31 mouse cellular contexts compared by ENCODE assay signal in genomic region chr9:25145925-25146324, GRCm38 (mm10). TPM values are rescaled to one million over a fixed set of nuclear protein-coding genes. Genes with fewer than 3 reads are reported as not detected.
DNase-seq lines count a peak whose midpoint lies in the region; ATAC-seq and TF ChIP-seq lines count a peak whose summit lies in the region.
"Had no signal": no experiment of that assay in that cellular context is flagged by ENCODE, and none has a peak within 500 bp of the region (broad histone marks: within the 10 kb centered on the region; RNA-seq: fewer than 3 reads in every experiment).

No protein-coding gene starts in this region.

- H3K4me1 ChIP-seq in heart, embryonic 14.5 days (ENCODE audit: control insufficient read depth in 2 of 2, insufficient read depth in 2 of 2, low read length in 2 of 2) = peaks cover 3 to 28% of the 10 kb centered on the region in 2 experiments
- H3K4me1 ChIP-seq in megakaryocyte, embryonic 14.5 days = peaks cover 65% of the 10 kb centered on the region
- H3K4me1 ChIP-seq in neural tube, embryonic 15.5 days = peaks cover 26% of the 10 kb centered on the region
- H3K4me1 ChIP-seq: intestine, embryonic 15.5 days had no signal

- H3K27ac ChIP-seq in gastrocnemius, adult 2 months = peak overlapping the region; percentile 100
- H3K27ac ChIP-seq in heart, embryonic 14.5 days (replicated peaks in 1 of 2; ENCODE audit: control insufficient read depth in 1 of 2, insufficient read depth in 1 of 2, low read depth in 2 of 2, low read length in 2 of 2) = peak overlapping the region in 1 of 2 experiments; percentile 57; a peak in 2 of 4 replicates
- no peak overlapping the region for H3K27ac ChIP-seq in neural tube, embryonic 15.5 days (replicated peaks)
- H3K27ac ChIP-seq: hindbrain, embryonic 10.5 days; hindbrain, embryonic 13.5 days; intestine, embryonic 15.5 days had no signal

- no peak for TF ChIP-seq CTCF in gastrocnemius, adult 2 months (IDR thresholded peaks at IDR 0.05)

- no peaks in the 10 kb centered on the region for H3K9me3 ChIP-seq in heart, embryonic 14.5 days (ENCODE audit: control insufficient read depth, low read length)
- H3K9me3 ChIP-seq in megakaryocyte, embryonic 14.5 days = no peaks in the 10 kb centered on the region
- H3K9me3 ChIP-seq in neural tube, embryonic 15.5 days (replicated peaks) = no peaks in the 10 kb centered on the region
- H3K9me3 ChIP-seq: hindbrain, embryonic 10.5 days; hindbrain, embryonic 13.5 days; intestine, embryonic 15.5 days had no signal

- WGBS in heart, embryonic 14.5 days = 10% methylated on average over 1 of the region's 1 CpGs
- 86% methylated on average over 1 of the region's 1 CpGs for WGBS in neural tube, embryonic 15.5 days

- no peaks in the 10 kb centered on the region for H3K36me3 ChIP-seq in heart, embryonic 14.5 days (ENCODE audit: control insufficient read depth, insufficient read depth, low read length)
- peaks cover 26% of the 10 kb centered on the region for H3K36me3 ChIP-seq in megakaryocyte, embryonic 14.5 days (replicated peaks; ENCODE audit: low read length)
- H3K36me3 ChIP-seq in neural tube, embryonic 15.5 days = no peaks in the 10 kb centered on the region
- H3K36me3 ChIP-seq: hindbrain, embryonic 13.5 days; intestine, embryonic 15.5 days had no signal

- H3K4me3 ChIP-seq in gastrocnemius, adult 2 months = peak overlapping the region; percentile 3; the same call in 1 of the 2 replicates
- H3K4me3 ChIP-seq in heart, embryonic 14.5 days (ENCODE audit: control insufficient read depth in 1 of 2, insufficient read depth in 1 of 2, low read depth in 1 of 2, low read length in 2 of 2) = no peak overlapping the region
- peak overlapping the region; percentile 26 for H3K4me3 ChIP-seq in megakaryocyte, embryonic 14.5 days (replicated peaks)
- no peak overlapping the region for H3K4me3 ChIP-seq in neural tube, embryonic 15.5 days (replicated peaks)
- H3K4me3 ChIP-seq: hindbrain, embryonic 10.5 days; hindbrain, embryonic 13.5 days; intestine, embryonic 15.5 days had no signal

- H3K4me2 ChIP-seq in heart, embryonic 14.5 days (ENCODE audit: low read length) = 0 out of 2 replicates have a peak overlapping the region, but pooled peaks have one; percentile 18
- H3K4me2 ChIP-seq in neural tube, embryonic 15.5 days = no peak overlapping the region
- H3K4me2 ChIP-seq: heart, embryonic 11.5 days; hindbrain, embryonic 13.5 days; intestine, embryonic 15.5 days had no signal

- intact Hi-C loops in gastrocnemius, adult 2 months (cut with DNase I) = no loop called here

- no peak for DNase-seq in gastrocnemius, adult 2 months
- no peak for DNase-seq in gastrocnemius, adult 18-20 months (ENCODE audit: low spot score)
- no peak for DNase-seq in heart, adult 8-10 months (ENCODE audit: low spot score)
- DNase-seq: adrenal gland, postnatal 10 days; adrenal gland, postnatal 36 days; cerebellum, adult 18-20 months; cerebellum, adult 9-10 months; cerebellum, postnatal 14 days; forebrain, postnatal 0 days; gastrocnemius, postnatal 10 days; gastrocnemius, postnatal 36 days; heart, postnatal 36 days had no signal

- no peak for ATAC-seq in heart, embryonic 14.5 days (ENCODE audit: insufficient number of reproducible peaks, insufficient read depth, low FRiP score, low read depth)
- no peak for ATAC-seq in megakaryocyte, adult 5-6 weeks (ENCODE audit: poor library complexity, severe bottlenecking)
- no peak for ATAC-seq in neural tube, embryonic 15.5 days (ENCODE audit: low FRiP score)
- ATAC-seq: forebrain, embryonic 14.5 days; forebrain, postnatal 0 days; hindbrain, embryonic 16.5 days; intestine, embryonic 15.5 days; Patski had no signal

- no peaks in the 10 kb centered on the region for H3K27me3 ChIP-seq in heart, embryonic 14.5 days (ENCODE audit: control insufficient read depth, insufficient read depth, low read length)
- H3K27me3 ChIP-seq in megakaryocyte, embryonic 14.5 days (replicated peaks) = no peaks in the 10 kb centered on the region
- H3K27me3 ChIP-seq in neural tube, embryonic 15.5 days (replicated peaks) = no peaks in the 10 kb centered on the region
- H3K27me3 ChIP-seq: hindbrain, embryonic 13.5 days; intestine, embryonic 15.5 days; Patski had no signal

- no peak overlapping the region for H3K9ac ChIP-seq in heart, embryonic 14.5 days (ENCODE audit: low read length)
- no peak overlapping the region for H3K9ac ChIP-seq in neural tube, embryonic 15.5 days (replicated peaks)
- H3K9ac ChIP-seq: forebrain, postnatal 0 days; hindbrain, embryonic 13.5 days; intestine, embryonic 15.5 days had no signal

RNA-seq across cellular contexts. Expression of gene Herpud2, which starts 5.7 kb away (rescaled TPM):
- total RNA-seq in gastrocnemius, adult 2 months (2021) = 10 to 100 TPM; 41.5 to 50.0 TPM
- 10 to 100 TPM; 42.9 to 51.3 TPM for total RNA-seq in gastrocnemius, adult 18-20 months (2021)
- 32.4 and 36.7 TPM in 2 replicates for polyA plus RNA-seq in heart, embryonic 14.5 days (2014; fragmentation: Nextera tagmentation; extraction: Ambion mirVana)
- 10 to 100 TPM; 32.6 to 39.9 (median 36.0) TPM for total RNA-seq in heart, adult 8-10 months (2022)
- 27.9 and 129 TPM in 2 replicates for polyA plus RNA-seq in megakaryocyte, embryonic 14.5 days (2012; ENCODE audit: insufficient read depth, low replicate concordance)
- total RNA-seq in megakaryocyte, adult 5-6 weeks (2015) = 47.1 and 54.7 TPM in 2 replicates
- total RNA-seq in megakaryocyte, adult 5-6 weeks (2017) = 19.9 and 26.2 TPM in 2 replicates
- polyA plus RNA-seq in neural tube, embryonic 15.5 days (2015; fragmentation: Nextera tagmentation; extraction: Ambion mirVana) = 31.6 and 33.9 TPM in 2 replicates

RNA-seq across cellular contexts. Expression of gene Gm10181, which starts 56.7 kb away (rescaled TPM):
- not detected for total RNA-seq in gastrocnemius, adult 2 months (2021)
- total RNA-seq in gastrocnemius, adult 18-20 months (2021) = not detected
- polyA plus RNA-seq in heart, embryonic 14.5 days (2014; fragmentation: Nextera tagmentation; extraction: Ambion mirVana) = not detected in 2 replicates
- total RNA-seq in heart, adult 8-10 months (2022) = not detected
- polyA plus RNA-seq in megakaryocyte, embryonic 14.5 days (2012; ENCODE audit: insufficient read depth, low replicate concordance) = not detected in 2 replicates
- total RNA-seq in megakaryocyte, adult 5-6 weeks (2015) = not detected in 2 replicates
- not detected in 2 replicates for total RNA-seq in megakaryocyte, adult 5-6 weeks (2017)
- polyA plus RNA-seq in neural tube, embryonic 15.5 days (2015; fragmentation: Nextera tagmentation; extraction: Ambion mirVana) = not detected in 2 replicates
- total RNA-seq: adrenal gland, adult 18-20 months; adrenal gland, postnatal 10 days; adrenal gland, postnatal 36 days; ES-E14; forebrain, postnatal 0 days; gastrocnemius, postnatal 10 days; gastrocnemius, postnatal 36 days; granulocyte monocyte progenitor cell, adult 5-6 weeks; heart, postnatal 36 days had no signal
- polyA plus RNA-seq: embryonic facial prominence, embryonic 11.5 days; embryonic facial prominence, embryonic 14.5 days; forebrain, embryonic 11.5 days; forebrain, embryonic 14.5 days; forebrain, postnatal 0 days; frontal cortex, adult 2 months; heart, embryonic 11.5 days; heart, postnatal 0 days; hindbrain, embryonic 10.5 days; hindbrain, embryonic 13.5 days; hindbrain, embryonic 16.5 days; intestine, embryonic 15.5 days; Patski had no signal

Comparison
In these comparisons a context has a peak if more than half of its experiments do, and no peak if none do; other contexts are left out.
1. H3K4me3 ChIP-seq: peak in gastrocnemius, adult 2 months (single experiment) and megakaryocyte, embryonic 14.5 days (single experiment); none in heart, embryonic 14.5 days (0 of 2) and neural tube, embryonic 15.5 days (single experiment).